Mouse (Mus musculus): ENCODE results near the gene Cops8. TPM values are rescaled to one million over a fixed set of nuclear protein-coding genes. Genes with fewer than 3 reads are reported as not detected.

Gene Cops8
- total RNA-seq (2012; rRNA removed) (58.6 and 76.6 TPM in 2 replicates), total RNA-seq (2014; rRNA removed) (104 and 113 TPM in 2 replicates), polyA plus RNA-seq (2012; ENCODE audit: insufficient read length, low read depth) (86.2 and 98.2 TPM in 2 replicates)

GRCm38 (mm10) chr1:90602759-90603560 is at the start of gene Cops8:
Cops8 (plus strand) TSS chr1:90602981.
- DNase-seq (ENCODE audit: extremely low read depth), result peak; percentile 94
- Histone ChIP-seq H3K36me3 (replicated peaks in 1 of 2; ENCODE audit: control insufficient read depth in 1 of 2, insufficient read depth in 1 of 2, low read length in 1 of 2) (peaks cover 19 to 32% of the 10 kb centered on the region in 2 experiments), H3K79me2 (replicated peaks; ENCODE audit: control insufficient read depth, extremely low read depth, insufficient read depth, poor library complexity, severe bottlenecking) (peaks cover 15% of the 10 kb centered on the region), H3K27me3 (replicated peaks) (peaks cover 28% of the 10 kb centered on the region), H3K4me1 (ENCODE audit: control insufficient read depth in 1 of 2, insufficient read depth in 2 of 2) (peaks cover 0 to 17% of the 10 kb centered on the region in 2 experiments; a peak in 2 of 4 replicates), H3K4me2 (ENCODE audit: insufficient read depth, low read depth, poor library complexity, severe bottlenecking) (peak within 1 kb of the TSS; percentile 91), H3K4me3 (replicated peaks in 1 of 3; ENCODE audit: low read depth in 2 of 3, low read length in 2 of 3, poor library complexity in 1 of 3) (peak within 1 kb of the TSS; percentile 86 to 92 (median 88)), H3K9ac (ENCODE audit: insufficient read depth, low read depth) (peak within 1 kb of the TSS; percentile 86), H3K9me3 (replicated peaks; ENCODE audit: low read length) (peaks cover 4% of the 10 kb centered on the region), H3K27ac (ENCODE audit: insufficient read depth, low read depth) (0 out of 2 replicates have a peak within 1 kb of the TSS, but pooled peaks have one; percentile 23)
- dilution Hi-C loops (cut with MboI; ENCODE audit: extremely low pct_ligation_motif_present, extremely low pct_unique_long_range_greater_than_20kb, low sequenced_read_pairs) (no loop called here), in situ Hi-C loops (cut with MboI; ENCODE audit: low pct_ligation_motif_present, low pct_unique_long_range_greater_than_20kb, low sequenced_read_pairs) (no loop called here)
- peak; percentile 88 for TF ChIP-seq ELF1 (IDR thresholded peaks at IDR 0.05; ENCODE audit: low read depth, low read length)
- no peak for TF ChIP-seq USF1 (IDR thresholded peaks at IDR 0.05; ENCODE audit: low read depth, low read length)
- TF ChIP-seq JUND (conservative IDR thresholded peaks at IDR 0.05; ENCODE audit: low read depth, low read length), result no peak
- peak; percentile 94 for TF ChIP-seq SIN3A (IDR thresholded peaks at IDR 0.05; ENCODE audit: low read length)
- peak; percentile 99 for TF ChIP-seq HCFC1 (IDR thresholded peaks at IDR 0.05; ENCODE audit: low read depth, low read length)
- TF ChIP-seq TCF12 (IDR thresholded peaks at IDR 0.05; ENCODE audit: low read depth, low read length), result peak; percentile 91
- peak; percentile 71; the same call in 1 of the 2 replicates for TF ChIP-seq MEF2A (IDR thresholded peaks at IDR 0.05; ENCODE audit: borderline replicate concordance, low read depth, low read length)
- TF ChIP-seq GABPA (IDR thresholded peaks at IDR 0.05; ENCODE audit: insufficient replicate concordance, low read depth, low read length), result peak; percentile 95
- peak; percentile 85 for TF ChIP-seq TBP (conservative IDR thresholded peaks at IDR 0.05; ENCODE audit: low read depth, low read length)
- TF ChIP-seq MYC (IDR thresholded peaks at IDR 0.05; ENCODE audit: low read depth, low read length), result peak; percentile 66; the same call in 1 of the 2 replicates
- peak; percentile 96 for TF ChIP-seq KAT2A (IDR thresholded peaks at IDR 0.05; ENCODE audit: insufficient replicate concordance, low read length)
- peak; percentile 80 for TF ChIP-seq POLR2AphosphoS2 (IDR thresholded peaks at IDR 0.05; ENCODE audit: low read depth, low read length)
- peak; percentile 65; the same call in 1 of the 2 replicates for TF ChIP-seq MAX (IDR thresholded peaks at IDR 0.05; ENCODE audit: low read length)
- 0 out of 2 replicates have a peak, but pooled peaks have one; percentile 27 for TF ChIP-seq UBTF (IDR thresholded peaks at IDR 0.05; ENCODE audit: low read depth, low read length)
- TF ChIP-seq ZC3H11A (IDR thresholded peaks at IDR 0.05; ENCODE audit: low read depth, low read length), result no peak
- peak; percentile 89 for TF ChIP-seq POLR2A (IDR thresholded peaks at IDR 0.05; ENCODE audit: low read depth, low read length)
- 0 out of 2 replicates have a peak, but pooled peaks have one; percentile 64 for TF ChIP-seq RCOR1 (conservative IDR thresholded peaks at IDR 0.05; ENCODE audit: low read depth, low read length)
- peak; percentile 91 for TF ChIP-seq NELFE (IDR thresholded peaks at IDR 0.05; ENCODE audit: low read depth, low read length)
- TF ChIP-seq ZMIZ1 (IDR thresholded peaks at IDR 0.05; ENCODE audit: low read depth, low read length), result peak; percentile 80
- no peak for TF ChIP-seq USF2 (conservative IDR thresholded peaks at IDR 0.05; ENCODE audit: low read depth, low read length)
- peak; percentile 50; the same call in 1 of the 2 replicates for TF ChIP-seq IRF4 (IDR thresholded peaks at IDR 0.05; ENCODE audit: low read depth, low read length)
- peak; percentile 88 for TF ChIP-seq ZKSCAN1 (IDR thresholded peaks at IDR 0.05; ENCODE audit: borderline replicate concordance, low read depth, low read length)
- TF ChIP-seq CTCF (conservative IDR thresholded peaks at IDR 0.05 in 1 of 2, IDR thresholded peaks at IDR 0.05 in 1 of 2; ENCODE audit: low read depth in 2 of 2, low read length in 2 of 2), result no peak
- TF ChIP-seq NRF1 (IDR thresholded peaks at IDR 0.05; ENCODE audit: low read depth, low read length), result peak; percentile 90
- peak; percentile 96 for TF ChIP-seq ZNF384 (IDR thresholded peaks at IDR 0.05; ENCODE audit: low read depth, low read length)
- TF ChIP-seq MXI1 (IDR thresholded peaks at IDR 0.05; ENCODE audit: low read depth, low read length), result peak; percentile 93

All from CH12.LX (cell line).